Mouse (Mus musculus) cerebellum, postnatal 10 days (tissue): Measurements from ENCODE around the gene Defb20.

Experiments used
- DNase-seq, 2 experiments: peaks; one replicate each; pipeline ENCODE4 v3.0.0; 2021; ENCODE audit warnings: mixed read lengths in 2 of 2

Gene Defb20

DNA sequence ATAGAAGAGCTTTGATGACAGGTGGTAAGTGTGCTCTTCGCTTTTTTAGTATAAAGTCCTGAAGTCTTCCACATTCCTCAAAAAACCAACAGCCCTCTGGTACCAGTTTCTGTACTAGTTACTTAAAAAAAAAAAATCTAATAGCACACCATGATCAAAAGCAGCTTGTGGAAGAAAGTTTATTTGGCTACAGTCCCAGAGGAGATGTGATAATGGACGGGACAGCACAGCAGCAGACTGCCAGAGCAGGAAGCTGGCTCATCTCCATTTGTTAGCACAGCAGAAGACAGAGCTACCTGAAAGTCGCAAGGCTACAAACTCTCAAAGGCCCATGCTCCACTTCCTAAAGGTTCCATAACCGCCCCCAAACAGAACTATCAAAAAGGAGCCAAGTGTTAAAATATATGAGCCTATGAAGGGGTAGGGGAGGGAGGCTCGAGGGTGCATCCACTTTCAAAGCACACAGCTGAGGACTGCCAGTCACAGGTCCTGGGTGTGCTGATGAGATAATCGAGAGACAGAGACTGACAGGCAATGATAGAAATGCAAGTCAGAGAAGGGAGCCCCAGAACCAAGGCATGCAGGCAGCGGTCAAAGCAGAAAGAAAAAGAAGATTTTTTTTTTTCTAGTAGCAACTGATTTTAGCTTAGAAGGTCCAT lies 23.5 kb downstream of the Defb20 start:
- DNase-seq: no peak

DNA sequence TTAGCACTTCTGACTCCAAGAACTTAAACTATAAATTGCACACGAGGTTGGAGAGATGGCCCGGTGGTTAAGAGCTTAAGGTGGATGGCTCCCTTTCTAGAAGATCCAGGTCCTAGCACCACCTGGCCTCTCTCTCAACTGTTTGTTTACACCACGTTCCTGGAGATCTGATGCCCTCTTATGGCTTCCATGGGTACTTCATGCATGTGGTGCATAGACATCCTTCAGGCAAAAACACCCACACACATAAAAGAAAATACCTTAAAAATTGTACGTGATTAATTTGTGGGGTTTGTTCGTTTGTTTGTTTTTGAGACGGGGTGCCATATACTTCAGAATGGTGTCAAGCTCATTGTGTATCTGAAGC lies 24.0 kb downstream of the Defb20 start:
- DNase-seq: no peak

DNA sequence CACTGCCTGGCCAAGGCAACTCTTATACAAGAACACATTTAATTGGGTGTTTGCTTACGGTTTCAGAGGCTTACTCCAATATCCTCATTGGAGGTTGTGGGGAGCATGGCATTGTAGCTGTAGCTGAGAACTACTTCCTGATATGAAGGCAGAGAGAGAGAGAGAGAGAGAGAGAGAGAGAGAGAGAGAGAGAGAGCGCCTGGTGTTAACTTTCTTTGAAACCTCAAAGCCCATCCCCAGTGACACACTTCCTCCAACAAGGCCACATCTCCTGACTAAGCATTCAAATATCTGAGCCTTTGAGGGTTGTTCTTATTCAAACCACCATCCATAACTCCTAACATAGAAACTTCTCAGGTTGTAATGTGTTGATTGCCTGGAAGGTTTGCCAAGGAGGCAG lies 27.1 kb downstream of the Defb20 start:
- no peak for DNase-seq

DNA sequence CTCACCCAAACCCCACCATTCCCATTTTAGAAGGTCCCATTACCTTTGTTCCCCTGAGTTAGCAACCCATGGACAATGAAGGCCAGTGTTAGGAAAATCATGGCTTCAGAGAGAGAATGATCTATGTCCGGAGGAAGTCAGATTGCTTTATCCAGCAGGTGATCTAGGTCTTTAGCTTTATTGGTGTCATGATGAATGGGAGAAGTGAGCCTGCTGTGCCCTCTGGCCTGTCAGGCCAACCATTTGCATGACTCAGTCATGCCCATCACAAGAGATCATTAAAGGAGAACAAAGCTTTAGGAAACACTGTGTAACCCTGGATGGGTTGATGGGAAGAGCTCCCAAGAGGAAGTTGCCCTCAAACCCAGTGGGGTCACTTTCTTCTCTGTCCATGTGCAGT lies 34.7 kb downstream of the Defb20 start, which contains the start of gene Defb26:
Gene Defb26, minus strand, starts transcription at position 101 of the 400 bp plus-strand sequence.
- DNase-seq: no peak

DNA sequence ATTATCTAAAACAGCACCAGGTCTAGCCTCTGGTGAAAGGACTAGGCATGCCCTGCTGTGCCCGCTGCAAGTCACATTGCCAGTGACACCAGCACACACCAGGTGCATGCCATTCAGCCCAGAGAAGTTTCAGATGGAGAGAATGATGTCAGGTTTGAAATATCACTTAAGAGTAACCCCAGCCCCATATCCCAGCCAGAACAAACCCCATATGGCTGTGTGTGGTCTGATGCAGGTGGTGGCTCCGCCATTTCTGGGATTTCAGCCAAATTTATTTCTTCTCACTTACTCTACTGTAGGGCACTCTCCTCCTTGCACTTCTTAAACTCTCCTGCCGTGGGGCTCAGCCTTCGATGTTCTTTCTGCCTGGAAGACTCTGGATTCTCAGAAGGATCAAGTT lies 39.2 kb downstream of the Defb20 start:
- DNase-seq: no peak

GRCm38 (mm10) chr2:152517981-152518380 lies 41.1 kb downstream of the Defb20 start, which contains the start of gene Defb28:
Gene Defb28 (plus strand): TSS chr2:152518255.
- no peak for DNase-seq
